Mouse (Mus musculus) kidney, postnatal 36 days (tissue): Measurements from ENCODE around the gene Cyp11a1.
A peak's percentile ranks its signal among the peaks of the same experiment; 100 is the strongest.

Experiments used
- DNase-seq, 2 experiments: peaks; one replicate each; pipeline ENCODE4 v3.0.0; 2021 to 2022; ENCODE audit warnings: mixed read lengths in 2 of 2

Cyp11a1 gene

GRCm38 (mm10) chr9:57972776-57973439 lies 33.3 kb upstream of the Cyp11a1 start:
- DNase-seq = no peak

- no peak for DNase-seq
Observed at GRCm38 (mm10) chr9:57973440-57974066, 32.7 kb upstream of the Cyp11a1 start.

- DNase-seq = no peak
Observed at GRCm38 (mm10) chr9:57974221-57974620, 32.0 kb upstream of the Cyp11a1 start.

GRCm38 (mm10) chr9:57975200-57975821 lies 30.9 kb upstream of the Cyp11a1 start:
- DNase-seq = no peak

- DNase-seq = no peak
Observed at GRCm38 (mm10) chr9:57978025-57978424, 28.2 kb upstream of the Cyp11a1 start.

- DNase-seq = no peak
Observed at GRCm38 (mm10) chr9:57978858-57979257, 27.4 kb upstream of the Cyp11a1 start.

- no peak for DNase-seq
Observed at GRCm38 (mm10) chr9:57980570-57980969, 25.6 kb upstream of the Cyp11a1 start.

- DNase-seq = no peak
Observed at GRCm38 (mm10) chr9:57985304-57985703, 20.9 kb upstream of the Cyp11a1 start.

- no peak for DNase-seq
Observed at GRCm38 (mm10) chr9:57986293-57986692, 19.9 kb upstream of the Cyp11a1 start.

- DNase-seq = peak in 1 of 2 experiments; percentile 19
Observed at GRCm38 (mm10) chr9:57988098-57988497, 18.1 kb upstream of the Cyp11a1 start.

- no peak for DNase-seq
Observed at GRCm38 (mm10) chr9:57989309-57989708, 16.9 kb upstream of the Cyp11a1 start.

GRCm38 (mm10) chr9:57990438-57991110 lies 15.6 kb upstream of the Cyp11a1 start:
- DNase-seq = peak in 1 of 2 experiments; percentile 62

- DNase-seq = no peak
Observed at GRCm38 (mm10) chr9:57992060-57992459, 14.2 kb upstream of the Cyp11a1 start.

- no peak for DNase-seq
Observed at GRCm38 (mm10) chr9:57992781-57993591, 13.2 kb upstream of the Cyp11a1 start.

- DNase-seq = peak in 1 of 2 experiments; percentile 31
Observed at GRCm38 (mm10) chr9:57995282-57995681, 10.9 kb upstream of the Cyp11a1 start.

GRCm38 (mm10) chr9:57997511-57998031 lies 8.6 kb upstream of the Cyp11a1 start:
- peak in 1 of 2 experiments; percentile 19 for DNase-seq

GRCm38 (mm10) chr9:57998032-57998659 lies 8.1 kb upstream of the Cyp11a1 start:
- peak; percentile 61 to 69 for DNase-seq

GRCm38 (mm10) chr9:57998685-57999084 lies 7.5 kb upstream of the Cyp11a1 start:
- DNase-seq = no peak

- peak in 1 of 2 experiments; percentile 21 for DNase-seq
Observed at GRCm38 (mm10) chr9:57999676-58000075, 6.5 kb upstream of the Cyp11a1 start.

- no peak for DNase-seq
Observed at GRCm38 (mm10) chr9:58003272-58003671, 2.9 kb upstream of the Cyp11a1 start.

- DNase-seq = no peak
Observed at GRCm38 (mm10) chr9:58008336-58009014, 2.3 kb downstream of the Cyp11a1 start.
